Mouse (Mus musculus): ENCODE data around the gene St5. TPM values are rescaled to one million over a fixed set of nuclear protein-coding genes. Genes with fewer than 3 reads are reported as not detected.
A peak's percentile ranks its signal among the peaks of the same experiment; 100 is the strongest.

Gene St5
- polyA plus RNA-seq, 1 experiment from 2014 or later, result 33.5 TPM

DNA sequence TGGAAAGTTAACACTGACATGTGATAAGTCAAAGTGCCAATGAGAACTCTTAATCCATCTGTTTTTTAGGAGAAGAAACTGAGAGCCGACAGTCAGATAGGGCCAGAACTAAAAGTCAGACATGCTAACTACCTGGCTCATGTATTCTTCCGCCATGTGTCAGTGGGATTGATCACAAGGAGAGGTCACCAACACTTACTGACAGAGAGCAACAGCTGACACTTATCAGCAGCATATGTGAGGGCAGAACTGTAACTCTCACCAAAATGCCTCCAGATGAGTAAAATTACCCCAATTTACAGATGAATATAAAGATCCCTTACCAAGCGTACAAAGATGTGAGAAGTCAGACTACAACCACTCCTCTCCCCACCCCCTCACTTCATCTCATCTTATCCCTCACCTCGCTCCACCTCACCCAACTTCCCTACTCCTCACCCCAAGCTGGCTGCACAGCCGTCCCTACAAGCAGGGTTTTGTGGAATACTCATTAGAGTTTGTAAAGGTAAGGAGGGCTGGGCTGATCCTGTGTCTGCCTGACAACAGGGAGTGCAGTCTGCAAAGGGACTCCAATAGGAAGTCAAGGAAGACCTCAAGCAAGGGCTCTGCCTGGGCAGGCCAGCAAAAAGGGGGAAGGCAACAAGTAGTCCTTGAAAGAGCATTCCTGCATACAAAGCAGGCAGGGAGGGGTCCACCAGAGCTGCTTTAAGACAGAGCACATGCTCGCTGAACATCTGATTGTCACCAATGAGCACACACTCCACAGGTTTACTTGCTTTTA, 93.7 kb downstream of the St5 start:
- no peaks in the 10 kb centered on the region for H3K9me3 ChIP-seq
- WGBS, result 56% methylated on average over 6 of the region's 6 CpGs

DNA sequence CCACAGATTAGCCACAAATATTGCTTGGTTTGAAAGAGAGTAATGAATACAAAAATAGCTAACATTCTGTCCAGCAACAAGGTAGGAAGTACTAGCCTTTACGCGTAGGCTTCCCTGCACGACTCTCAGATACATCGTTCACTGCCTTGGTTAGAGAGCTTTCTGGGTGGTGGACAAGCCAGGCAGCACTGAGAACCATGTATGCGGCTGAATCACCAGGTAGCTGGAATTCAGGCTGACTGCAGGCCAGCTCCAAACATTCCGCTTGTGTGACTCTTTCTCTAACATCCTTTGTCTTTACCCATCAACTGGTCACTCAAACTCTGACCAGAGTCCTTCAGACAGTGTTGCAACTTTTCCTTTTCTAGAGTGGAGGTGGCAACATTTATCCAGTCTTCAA, 94.6 kb downstream of the St5 start:
- peaks cover 57% of the 10 kb centered on the region for H3K4me1 ChIP-seq
- H3K27ac ChIP-seq, result no peak overlapping the region
- 89% methylated on average over 6 of the region's 6 CpGs for WGBS
- DNase-seq (ENCODE audit: extremely low spot score, low spot score), result no peak
- H3K27me3 ChIP-seq (ENCODE audit: poor library complexity, severe bottlenecking), result no peaks in the 10 kb centered on the region
- no peaks in the 10 kb centered on the region for H3K36me3 ChIP-seq (replicated peaks)
- H3K4me3 ChIP-seq, result no peak overlapping the region
- no peaks in the 10 kb centered on the region for H3K9me3 ChIP-seq

More for the DNA sequence above, 93.7 kb downstream of the St5 start:
- Histone ChIP-seq H3K27ac (peak overlapping the region; percentile 44; the same call in 1 of the 2 replicates), H3K4me3 (no peak overlapping the region), H3K36me3 (replicated peaks) (no peaks in the 10 kb centered on the region), H3K27me3 (ENCODE audit: poor library complexity, severe bottlenecking) (no peaks in the 10 kb centered on the region), H3K4me1 (peaks cover 66% of the 10 kb centered on the region)
- DNase-seq (ENCODE audit: extremely low spot score, low spot score), result no peak

DNA sequence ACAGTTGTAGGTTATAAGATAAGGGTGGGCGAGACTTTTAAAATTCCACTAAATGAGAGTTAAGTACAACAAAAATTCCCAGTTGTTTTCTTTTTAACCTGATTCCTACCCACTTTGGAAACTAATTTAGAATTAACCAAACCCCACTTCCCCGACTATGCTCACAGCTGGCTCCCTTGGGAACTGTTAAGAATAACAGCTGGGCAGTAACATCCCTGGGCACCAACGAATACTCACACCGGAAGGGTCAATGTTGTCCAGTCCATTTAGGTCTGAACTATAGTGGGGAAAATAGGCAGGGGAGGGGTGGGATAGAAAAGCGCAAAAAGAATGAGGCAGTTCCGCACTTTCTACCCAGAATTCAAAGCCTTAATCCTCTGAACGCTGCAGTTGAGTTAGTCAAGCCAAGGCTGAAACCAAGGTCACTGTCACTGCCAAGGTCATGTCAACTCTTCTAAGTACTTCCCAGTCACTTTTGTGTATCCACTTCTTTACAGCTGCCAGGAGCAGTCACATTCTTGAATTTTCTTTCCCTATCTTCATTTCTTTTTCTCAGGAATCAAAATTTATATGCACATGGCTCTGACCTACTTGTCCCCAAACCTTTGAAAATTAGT, 96.3 kb downstream of the St5 start:
- DNase-seq (ENCODE audit: extremely low spot score, low spot score), result no peak
- H3K27me3 ChIP-seq (ENCODE audit: poor library complexity, severe bottlenecking), result no peaks in the 10 kb centered on the region
- no peaks in the 10 kb centered on the region for H3K9me3 ChIP-seq
- no peak overlapping the region for H3K4me3 ChIP-seq
- peaks cover 44% of the 10 kb centered on the region for H3K4me1 ChIP-seq
- no peaks in the 10 kb centered on the region for H3K36me3 ChIP-seq (replicated peaks)
- no peak overlapping the region for H3K27ac ChIP-seq
- WGBS, result 81% methylated on average over 7 of the region's 7 CpGs

DNA sequence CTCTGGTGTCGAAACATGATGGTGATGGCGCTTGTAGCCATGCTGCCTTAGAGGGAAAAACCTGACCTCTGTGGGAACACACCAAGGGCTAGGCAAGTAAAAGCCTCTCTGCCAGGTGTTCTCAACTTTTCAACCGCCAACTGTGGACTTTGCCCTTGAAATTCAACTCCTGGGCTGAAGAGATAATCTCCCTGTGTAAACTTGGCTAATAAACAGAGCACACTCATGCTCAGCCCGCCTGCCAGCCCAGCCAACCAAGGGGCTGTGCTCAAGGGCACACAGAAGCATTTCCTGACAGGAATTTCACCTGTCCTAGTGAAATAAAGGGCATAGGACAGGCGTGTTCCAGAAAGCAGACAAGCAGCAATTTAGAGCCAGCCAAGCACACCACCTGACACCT, 100.8 kb downstream of the St5 start:
- H3K27me3 ChIP-seq (ENCODE audit: poor library complexity, severe bottlenecking), result no peaks in the 10 kb centered on the region
- 86% methylated on average over 5 of the region's 5 CpGs for WGBS
- DNase-seq (ENCODE audit: extremely low spot score, low spot score), result no peak
- H3K9me3 ChIP-seq, result no peaks in the 10 kb centered on the region
- peaks cover 10% of the 10 kb centered on the region for H3K4me1 ChIP-seq
- no peak overlapping the region for H3K4me3 ChIP-seq
- H3K27ac ChIP-seq, result no peak overlapping the region
- H3K36me3 ChIP-seq (replicated peaks), result no peaks in the 10 kb centered on the region

DNA sequence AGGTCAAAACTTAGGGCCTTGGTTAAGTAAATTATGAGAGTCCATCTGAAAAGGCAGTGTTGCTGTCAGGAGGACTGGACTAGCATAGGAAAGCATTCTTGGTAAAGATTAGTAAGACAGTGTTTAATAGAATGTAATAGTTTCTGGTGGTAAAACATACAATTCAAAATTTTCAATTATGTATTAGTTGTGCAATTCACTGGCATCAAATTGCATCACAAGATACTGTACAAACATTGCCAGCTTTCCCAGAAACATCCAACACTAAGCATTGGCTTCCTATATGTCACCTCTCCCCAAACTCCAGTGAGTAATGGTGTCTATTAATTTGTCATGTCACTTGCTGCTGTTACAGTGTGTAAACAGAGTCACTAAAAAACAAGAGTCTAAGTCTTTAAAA, 101.4 kb downstream of the St5 start:
- Histone ChIP-seq H3K36me3 (replicated peaks) (no peaks in the 10 kb centered on the region), H3K27ac (no peak overlapping the region)

DNA sequence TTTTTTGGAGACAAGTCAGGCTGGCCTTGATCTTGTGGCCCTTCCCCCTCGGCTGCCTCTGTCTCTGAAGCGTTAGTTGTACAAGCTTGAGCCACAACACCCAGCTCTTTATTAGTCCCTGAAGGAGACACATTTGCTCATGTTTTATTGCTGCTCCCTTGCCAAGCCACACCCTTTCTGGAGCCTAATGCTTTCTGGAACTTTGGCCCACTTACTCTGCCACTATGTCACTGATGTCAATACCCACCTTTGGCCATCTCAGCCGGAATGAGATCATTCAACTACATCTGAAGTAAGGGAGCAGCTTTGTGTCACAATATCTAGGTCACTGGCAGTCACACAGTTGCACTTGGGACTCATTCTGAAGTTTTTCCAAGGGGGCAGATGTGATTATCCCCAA, 102.7 kb downstream of the St5 start:
- H3K4me3 ChIP-seq, result no peak overlapping the region
- WGBS, result 91% methylated on average over 3 of the region's 3 CpGs
- no peaks in the 10 kb centered on the region for H3K36me3 ChIP-seq (replicated peaks)
- DNase-seq (ENCODE audit: extremely low spot score, low spot score), result no peak
- 0 out of 2 replicates have a peak, but pooled peaks cover 3% of the 10 kb centered on the region for H3K4me1 ChIP-seq
- no peaks in the 10 kb centered on the region for H3K27me3 ChIP-seq (ENCODE audit: poor library complexity, severe bottlenecking)
- H3K9me3 ChIP-seq, result no peaks in the 10 kb centered on the region
- no peak overlapping the region for H3K27ac ChIP-seq

More for the DNA sequence above, 101.4 kb downstream of the St5 start:
- Histone ChIP-seq H3K9me3 (no peaks in the 10 kb centered on the region), H3K4me3 (no peak overlapping the region), H3K4me1 (peaks cover 5% of the 10 kb centered on the region; the same call in 1 of the 2 replicates), H3K27me3 (ENCODE audit: poor library complexity, severe bottlenecking) (no peaks in the 10 kb centered on the region)
- DNase-seq (ENCODE audit: extremely low spot score, low spot score), result no peak

DNA sequence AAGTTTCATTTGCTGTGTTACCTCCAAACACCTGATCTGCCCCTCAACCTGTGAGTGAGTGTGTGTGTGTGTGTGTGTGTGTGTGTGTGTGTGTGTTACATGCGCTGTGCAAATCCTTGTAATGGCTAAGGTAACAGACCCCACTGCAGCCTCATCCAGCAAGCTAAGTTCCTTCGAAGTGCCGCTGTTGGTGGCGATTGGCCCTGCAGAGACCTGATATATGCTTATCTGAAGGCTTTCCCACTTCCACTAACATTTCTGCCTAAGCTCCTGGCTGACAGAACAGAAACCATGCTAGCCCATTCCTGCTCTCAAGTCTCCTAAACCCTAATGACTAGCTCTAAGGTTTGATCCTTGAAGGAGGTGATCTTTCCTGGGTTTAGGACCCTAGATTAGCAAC, 103.4 kb downstream of the St5 start:
- no peak for DNase-seq (ENCODE audit: extremely low spot score, low spot score)
- Histone ChIP-seq H3K4me1 (0 out of 2 replicates have a peak, but pooled peaks cover 3% of the 10 kb centered on the region), H3K27me3 (ENCODE audit: poor library complexity, severe bottlenecking) (no peaks in the 10 kb centered on the region), H3K9me3 (no peaks in the 10 kb centered on the region), H3K36me3 (replicated peaks) (no peaks in the 10 kb centered on the region), H3K4me3 (no peak overlapping the region), H3K27ac (no peak overlapping the region)
- 89% methylated on average over 4 of the region's 4 CpGs for WGBS

DNA sequence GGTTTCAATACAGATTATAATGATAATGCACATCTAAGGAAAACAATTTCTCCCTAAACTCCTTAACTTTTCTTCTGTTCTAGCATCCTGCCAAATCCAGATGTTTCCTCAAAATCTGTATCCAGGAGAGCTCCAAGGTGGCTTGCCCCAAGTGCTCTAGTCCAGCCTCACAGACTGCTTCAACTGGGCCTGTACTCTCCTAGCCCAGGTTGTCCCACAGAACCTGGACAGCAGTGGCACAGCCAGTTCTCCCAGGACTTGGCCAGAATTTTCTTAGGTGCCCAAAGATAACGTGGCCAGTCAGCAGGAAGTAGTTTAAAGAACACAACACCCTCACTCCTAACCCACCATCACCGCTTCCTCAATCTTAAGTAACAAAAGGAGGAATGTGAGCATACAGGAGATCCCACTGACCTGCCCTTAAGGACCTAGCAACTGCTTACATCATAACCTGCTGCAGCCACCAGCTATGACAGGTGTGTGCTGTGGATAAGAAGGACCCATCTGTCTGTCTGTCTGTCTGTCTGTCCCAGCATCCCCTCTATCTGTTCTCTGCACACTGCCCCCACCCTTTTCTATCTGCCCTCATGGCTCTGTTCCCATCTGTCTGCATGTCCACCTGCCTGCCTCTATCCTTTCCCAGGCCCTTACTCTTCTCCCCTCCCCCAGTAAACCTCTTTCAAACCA, 108.4 kb downstream of the St5 start:
- no peak for DNase-seq (ENCODE audit: extremely low spot score, low spot score)
- Histone ChIP-seq H3K9me3 (no peaks in the 10 kb centered on the region), H3K4me3 (no peak overlapping the region), H3K27ac (no peak overlapping the region), H3K4me1 (peaks cover 5% of the 10 kb centered on the region; the same call in 1 of the 2 replicates), H3K36me3 (replicated peaks) (no peaks in the 10 kb centered on the region), H3K27me3 (ENCODE audit: poor library complexity, severe bottlenecking) (no peaks in the 10 kb centered on the region)
- 83% methylated on average over 2 of the region's 2 CpGs for WGBS

DNA sequence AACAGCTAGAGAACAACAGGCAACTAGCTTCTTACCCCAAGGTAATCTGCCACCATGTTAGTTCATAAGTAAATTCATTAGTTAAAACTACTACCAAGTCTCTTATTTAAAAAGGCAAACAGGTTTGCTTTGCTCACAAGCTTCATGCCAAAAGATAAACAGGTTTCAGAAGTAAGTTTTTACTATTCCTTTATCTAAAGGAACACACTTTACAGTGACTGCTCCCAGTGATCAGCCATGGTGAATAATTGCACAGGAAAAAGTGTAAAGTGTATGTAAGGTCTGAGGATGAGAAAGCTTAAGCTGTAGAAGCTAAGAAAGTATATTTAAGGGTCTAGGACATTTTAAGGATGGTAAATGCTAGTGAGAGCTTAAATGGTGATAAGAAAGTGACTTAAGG, 109.4 kb downstream of the St5 start:
- Histone ChIP-seq H3K9me3 (no peaks in the 10 kb centered on the region), H3K4me1 (peaks cover 9% of the 10 kb centered on the region; the same call in 1 of the 2 replicates), H3K27me3 (ENCODE audit: poor library complexity, severe bottlenecking) (no peaks in the 10 kb centered on the region), H3K36me3 (replicated peaks) (no peaks in the 10 kb centered on the region), H3K27ac (no peak overlapping the region), H3K4me3 (no peak overlapping the region)
- no peak for DNase-seq (ENCODE audit: extremely low spot score, low spot score)

DNA sequence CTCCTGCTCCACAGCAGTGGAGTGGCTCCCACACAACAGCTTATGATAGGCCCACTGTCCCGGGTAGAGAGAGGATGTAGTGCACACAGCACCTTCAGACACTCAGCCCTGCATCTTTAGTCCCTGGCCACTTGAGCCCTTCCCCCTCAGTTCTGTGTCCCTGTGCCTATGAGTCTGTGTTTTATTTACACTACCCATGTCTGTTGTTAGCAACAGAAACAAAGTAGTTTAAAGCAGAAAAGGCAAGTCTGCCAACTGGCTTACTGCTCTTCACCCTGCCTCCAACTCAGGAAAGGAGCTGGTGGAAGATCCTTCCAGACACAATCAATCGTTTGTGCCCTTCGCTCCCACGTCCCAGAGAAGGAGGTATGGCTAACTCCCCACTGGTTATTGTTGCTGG, 111.2 kb downstream of the St5 start:
- no peak overlapping the region for H3K27ac ChIP-seq
- peaks cover 21% of the 10 kb centered on the region for H3K4me1 ChIP-seq
- H3K4me3 ChIP-seq, result no peak overlapping the region
- 59% methylated on average over 4 of the region's 4 CpGs for WGBS
- H3K9me3 ChIP-seq, result no peaks in the 10 kb centered on the region
- no peaks in the 10 kb centered on the region for H3K27me3 ChIP-seq (ENCODE audit: poor library complexity, severe bottlenecking)
- DNase-seq (ENCODE audit: extremely low spot score, low spot score), result no peak
- no peaks in the 10 kb centered on the region for H3K36me3 ChIP-seq (replicated peaks)

DNA sequence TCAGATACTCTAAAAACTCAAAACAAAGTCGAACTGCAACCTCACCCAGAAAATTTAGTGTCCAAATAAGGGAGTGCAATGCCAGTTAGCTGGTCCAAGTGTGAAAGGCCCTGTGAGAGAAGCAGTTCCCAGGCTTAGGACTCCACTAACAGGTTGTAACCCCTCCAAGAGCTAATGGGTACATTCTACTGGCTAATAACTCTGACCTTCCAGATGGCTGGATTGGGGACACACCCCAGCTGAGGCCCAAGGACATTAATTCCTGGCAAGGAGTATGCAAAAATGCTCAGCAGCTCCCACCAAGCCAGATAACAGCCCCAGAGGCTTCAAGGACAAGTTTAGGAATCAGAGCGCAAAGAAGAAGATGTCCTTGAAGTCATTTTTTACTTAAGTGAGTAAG, 112.8 kb downstream of the St5 start:
- 91% methylated on average over 2 of the region's 2 CpGs for WGBS
- H3K4me3 ChIP-seq, result no peak overlapping the region
- H3K9me3 ChIP-seq, result no peaks in the 10 kb centered on the region
- no peaks in the 10 kb centered on the region for H3K27me3 ChIP-seq (ENCODE audit: poor library complexity, severe bottlenecking)
- H3K36me3 ChIP-seq (replicated peaks), result no peaks in the 10 kb centered on the region
- DNase-seq (ENCODE audit: extremely low spot score, low spot score), result no peak
- no peak overlapping the region for H3K27ac ChIP-seq
- peaks cover 26% of the 10 kb centered on the region for H3K4me1 ChIP-seq

DNA sequence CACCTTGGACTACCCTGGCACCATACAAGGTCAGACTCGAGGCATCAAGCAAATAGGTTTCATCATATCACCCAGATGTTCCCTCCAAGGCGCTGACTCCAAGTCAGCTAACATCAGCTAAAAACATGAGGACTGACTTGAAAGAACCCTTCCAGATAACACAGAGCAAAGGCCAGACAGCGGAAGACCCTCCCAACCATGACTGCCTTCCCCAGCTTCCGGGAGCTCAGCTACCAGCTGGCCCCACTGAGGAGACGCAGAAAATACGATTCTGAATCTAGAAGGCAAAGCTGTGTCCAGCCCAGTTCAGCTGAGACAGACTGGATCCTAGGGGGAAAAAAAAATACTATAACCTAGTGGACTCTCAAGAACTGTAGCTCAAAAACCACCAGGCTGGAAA, 114.4 kb downstream of the St5 start:
- H3K9me3 ChIP-seq, result no peaks in the 10 kb centered on the region
- no peaks in the 10 kb centered on the region for H3K36me3 ChIP-seq (replicated peaks)
- H3K4me3 ChIP-seq, result no peak overlapping the region
- peak overlapping the region; percentile 22; the same call in 1 of the 2 replicates for H3K27ac ChIP-seq
- WGBS, result 82% methylated on average over 6 of the region's 6 CpGs
- no peaks in the 10 kb centered on the region for H3K27me3 ChIP-seq (ENCODE audit: poor library complexity, severe bottlenecking)
- DNase-seq (ENCODE audit: extremely low spot score, low spot score), result no peak
- H3K4me1 ChIP-seq, result peaks cover 35% of the 10 kb centered on the region

DNA sequence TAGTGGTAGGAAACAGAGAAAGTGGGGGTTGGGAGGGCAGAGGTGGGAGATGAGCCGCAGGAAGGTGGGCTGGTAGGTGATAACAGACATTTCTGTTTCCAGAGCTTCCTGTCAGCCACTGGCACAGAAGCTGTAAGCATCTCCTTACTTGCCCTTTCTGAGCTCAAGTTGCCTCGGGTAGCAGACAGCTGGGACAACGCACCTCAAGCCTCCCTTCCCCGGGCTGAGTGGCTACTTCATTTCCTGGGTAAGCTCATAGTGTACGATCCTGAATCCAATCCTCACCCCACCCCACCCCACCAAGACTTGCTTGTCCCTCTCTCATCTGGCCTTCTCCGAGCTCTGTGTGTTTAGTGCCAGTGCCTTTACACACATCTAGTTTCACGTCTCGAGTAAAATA, 115.3 kb downstream of the St5 start:
- Histone ChIP-seq H3K27ac (0 out of 2 replicates have a peak overlapping the region, but pooled peaks have one; percentile 30), H3K4me1 (peaks cover 35% of the 10 kb centered on the region), H3K36me3 (replicated peaks) (no peaks in the 10 kb centered on the region), H3K27me3 (ENCODE audit: poor library complexity, severe bottlenecking) (no peaks in the 10 kb centered on the region), H3K4me3 (no peak overlapping the region), H3K9me3 (no peaks in the 10 kb centered on the region)
- WGBS, result 86% methylated on average over 8 of the region's 8 CpGs
- no peak for DNase-seq (ENCODE audit: extremely low spot score, low spot score)

Measured in forebrain, embryonic 10.5 days (tissue).